Mouse (Mus musculus): ENCODE results near the gene Adgrl1.
"Not testable (repeated sequence)": the region's sequence is repeated elsewhere in the genome, so short reads cannot be mapped to it uniquely, and the experiment has no call there.

The Adgrl1 gene

GRCm38 (mm10) chr8:83955106-83955957 lies 55.4 kb downstream of the Adgrl1 start, which contains the start of the genes Gm10644 and Asf1b:
Gm10644 (minus strand) TSS chr8:83955205.
Asf1b (plus strand) TSS chr8:83955507.
- peak; percentile 100 for DNase-seq

DNA sequence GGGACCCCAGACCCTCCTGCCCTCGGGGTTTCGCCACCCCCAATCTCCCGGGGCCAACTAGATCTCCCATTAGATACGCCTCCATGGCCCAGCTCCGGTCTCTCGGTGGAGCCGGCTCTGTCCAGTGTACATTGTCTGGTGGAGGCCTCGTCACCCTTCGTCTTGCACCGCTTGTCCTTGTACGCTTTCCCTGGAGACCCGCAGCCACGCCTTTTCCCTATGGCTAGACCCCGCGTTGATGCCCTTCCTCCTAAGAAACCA lies 56.0 kb downstream of the Adgrl1 start:
- DNase-seq = no peak

- DNase-seq = peak; percentile 85
Measured at GRCm38 (mm10) chr8:83956789-83957188, 56.9 kb downstream of the Adgrl1 start.

DNA sequence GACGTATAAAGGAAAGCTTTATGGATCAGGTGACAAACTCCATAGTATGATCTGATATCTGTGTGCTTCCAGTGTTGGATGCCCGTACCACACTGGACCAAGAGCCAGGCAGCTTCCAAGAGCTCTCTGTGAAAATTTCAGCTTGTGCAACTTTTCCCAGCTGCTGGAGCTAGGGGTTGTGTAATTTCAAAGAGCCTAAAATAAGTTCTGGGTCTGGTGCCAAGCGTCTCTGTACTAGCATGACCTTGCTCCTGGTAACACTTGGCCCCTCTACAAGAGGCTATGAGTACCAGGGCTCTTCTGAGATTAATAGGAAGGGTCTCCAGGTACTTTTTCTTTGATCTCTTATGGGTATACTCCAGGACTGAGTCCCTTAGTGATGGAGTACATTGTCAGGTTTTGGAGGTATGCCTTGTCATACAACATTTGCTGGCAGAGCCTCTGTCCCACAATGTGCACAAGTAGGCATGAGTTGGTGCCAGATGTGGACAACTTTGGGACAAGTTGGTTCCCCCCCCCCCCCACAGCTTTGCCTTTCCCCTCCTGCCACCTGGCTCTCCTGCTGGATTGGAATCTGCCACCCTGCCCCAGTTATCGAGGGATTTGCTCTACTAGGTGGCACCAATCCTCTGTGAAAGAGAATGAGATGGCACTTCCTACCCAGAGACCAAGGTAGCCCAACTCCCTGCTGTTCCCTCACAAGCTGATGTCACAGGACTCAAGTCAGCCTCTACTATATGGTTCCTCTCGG lies 64.3 kb downstream of the Adgrl1 start:
- DNase-seq = peak; percentile 97

- DNase-seq = peak; percentile 91
Measured at GRCm38 (mm10) chr8:83967701-83968100, 67.8 kb downstream of the Adgrl1 start.

- DNase-seq = no peak
Measured at GRCm38 (mm10) chr8:83971121-83971520, 71.2 kb downstream of the Adgrl1 start.

DNA sequence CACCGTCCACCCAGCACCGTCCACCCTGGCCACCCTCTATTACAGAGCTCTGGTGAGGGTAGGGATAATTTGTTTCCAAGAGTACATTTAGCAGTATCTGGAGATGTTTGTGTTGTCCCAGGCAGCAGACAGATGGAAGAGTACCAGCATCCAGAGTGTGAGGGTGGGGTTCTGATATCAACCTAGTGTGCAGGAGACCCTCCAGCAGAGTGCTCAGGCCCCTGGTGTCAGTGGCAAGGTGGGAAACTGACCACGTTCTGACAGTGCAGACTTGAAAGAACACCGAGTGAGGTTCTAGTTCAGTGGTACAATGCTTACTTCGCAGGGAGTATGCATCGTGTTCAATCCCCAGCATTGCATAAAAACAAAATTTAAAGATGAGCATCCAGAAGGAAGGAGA lies 71.8 kb downstream of the Adgrl1 start:
- DNase-seq = peak; percentile 90

DNA sequence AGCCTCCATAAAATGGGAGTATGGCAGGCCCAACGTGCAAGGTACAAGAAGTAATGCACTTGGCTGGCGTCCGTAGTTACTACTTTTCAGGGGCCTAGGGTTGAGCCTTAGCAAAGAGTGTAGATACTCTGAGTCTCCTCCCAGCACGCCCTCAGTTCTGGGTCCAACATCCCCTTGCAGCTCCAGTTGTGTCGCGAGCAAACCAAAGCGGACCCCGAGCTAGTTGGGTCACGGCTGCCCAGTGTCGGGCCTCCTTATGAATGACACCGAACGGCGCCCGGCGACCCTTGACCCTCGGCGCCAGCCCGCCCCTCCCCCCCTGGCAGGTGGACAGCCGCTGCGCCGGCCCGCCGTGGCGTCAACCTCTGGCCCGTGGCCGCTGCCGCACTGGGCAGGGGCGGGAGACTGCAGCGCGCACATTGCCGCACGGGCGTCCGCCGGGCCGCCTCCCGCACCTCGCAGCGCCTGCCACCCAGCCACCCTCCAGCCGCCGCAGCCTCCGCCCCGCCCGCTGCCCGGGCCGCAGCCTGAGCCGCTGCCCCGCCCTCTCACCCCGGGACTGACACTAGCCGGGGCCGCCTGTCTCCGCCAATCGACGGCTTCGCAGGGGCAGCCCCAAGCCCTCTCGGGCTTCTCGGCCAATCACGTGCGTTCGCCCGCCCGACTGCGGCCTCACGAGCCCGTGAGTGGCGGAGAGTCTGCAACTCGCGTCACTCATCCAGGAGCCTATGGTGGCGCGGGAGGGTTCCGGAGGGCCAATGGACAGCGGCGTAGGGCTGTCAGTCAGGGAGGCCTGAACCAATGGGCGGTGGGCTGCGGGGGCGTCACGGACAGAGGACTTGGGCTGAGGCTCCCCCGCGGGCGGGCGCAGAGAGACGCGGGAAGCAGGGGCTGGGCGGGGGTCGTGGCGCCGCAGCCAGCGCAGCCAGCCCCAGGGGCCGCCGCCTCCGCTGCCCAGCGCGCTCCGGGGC lies 72.5 kb downstream of the Adgrl1 start, which contains the start of gene Prkaca:
Gene Prkaca (plus strand): TSS at position 844 of the 971 bp plus-strand sequence.
- DNase-seq = peak; percentile 100

DNA sequence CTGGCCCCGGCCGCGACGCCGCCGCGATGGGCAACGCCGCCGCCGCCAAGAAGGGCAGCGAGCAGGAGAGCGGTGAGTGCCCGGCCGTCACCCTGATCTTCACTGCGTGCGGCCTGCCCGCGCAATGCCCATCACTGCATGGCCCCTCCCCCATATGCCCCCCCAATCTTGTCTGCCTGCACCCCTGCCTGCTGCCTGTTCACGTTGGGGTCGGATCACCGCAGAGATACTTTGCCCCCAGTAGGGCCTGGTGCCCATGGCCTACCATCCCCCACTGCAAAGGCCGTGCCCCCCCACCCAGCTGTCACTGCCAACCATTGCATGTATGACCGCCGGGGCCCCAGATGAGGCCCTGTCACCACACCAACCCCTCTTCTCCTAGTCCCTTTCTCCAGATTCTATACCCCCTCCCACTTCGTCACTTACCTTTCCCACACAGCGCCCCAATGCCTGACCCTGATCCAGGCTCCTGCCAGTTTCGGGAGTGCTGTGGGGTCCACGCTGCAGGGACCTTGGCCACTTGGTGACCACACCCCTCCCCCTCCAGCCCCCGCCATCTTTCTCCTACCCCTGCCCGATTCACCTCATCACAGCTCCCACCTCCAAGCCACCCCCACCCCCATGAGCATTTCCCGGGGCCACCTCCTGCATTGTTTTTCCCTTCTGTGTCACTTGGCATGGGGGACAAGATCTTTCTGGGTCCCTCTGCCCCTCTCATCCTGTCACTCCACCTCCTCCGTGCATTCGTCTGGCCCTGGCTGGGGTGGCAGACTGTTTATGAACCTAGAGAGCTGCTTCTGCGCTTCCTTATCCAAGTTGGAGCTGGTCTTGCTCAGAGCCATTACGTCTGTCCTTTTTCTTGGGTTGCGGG lies 73.5 kb downstream of the Adgrl1 start:
- peak; percentile 96 for DNase-seq

DNA sequence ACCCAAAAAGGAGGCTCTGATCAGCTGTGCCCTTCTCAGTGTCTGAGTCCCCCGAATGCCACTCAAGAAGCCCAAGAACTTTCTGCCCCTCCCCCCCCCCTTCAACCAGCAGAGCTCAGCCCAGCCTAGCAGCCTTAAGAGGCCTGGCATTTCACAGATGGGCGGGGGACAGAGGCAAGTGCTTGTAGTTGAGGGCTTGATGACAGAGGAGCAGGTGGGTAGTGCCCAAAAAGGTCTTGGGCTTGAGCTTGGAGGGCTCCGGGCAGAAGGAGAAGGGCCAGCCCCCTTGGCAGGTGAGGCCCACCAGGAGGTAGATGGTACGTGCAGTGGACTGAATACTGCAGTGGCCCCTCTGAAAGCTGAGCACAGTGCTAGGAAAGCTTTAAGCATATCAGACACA lies 74.6 kb downstream of the Adgrl1 start:
- peak; percentile 93 for DNase-seq

GRCm38 (mm10) chr8:83976101-83976630 lies 76.3 kb downstream of the Adgrl1 start:
- peak; percentile 92 for DNase-seq

GRCm38 (mm10) chr8:83976779-83977350 lies 77.0 kb downstream of the Adgrl1 start:
- peak; percentile 91 for DNase-seq

DNA sequence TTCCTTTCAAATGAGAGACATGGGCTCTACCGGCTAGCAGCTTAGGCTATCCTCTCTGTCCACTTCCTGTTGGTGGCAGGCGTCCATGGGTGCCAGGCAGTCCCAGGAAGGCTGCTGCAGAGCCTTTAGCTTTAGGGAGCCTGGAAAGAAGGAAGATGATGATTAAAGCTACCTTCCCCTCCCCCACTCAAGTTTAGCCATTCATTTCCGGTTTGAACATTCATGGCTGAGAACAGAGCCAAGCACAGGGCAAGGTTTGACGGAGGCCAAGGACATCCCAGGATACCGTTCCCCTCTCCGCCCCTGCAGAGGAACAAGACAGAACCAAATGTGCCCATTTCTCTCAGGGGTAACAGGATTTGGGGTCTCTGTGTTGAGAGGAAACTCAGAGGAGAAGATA lies 77.7 kb downstream of the Adgrl1 start:
- DNase-seq = peak; percentile 95

GRCm38 (mm10) chr8:83978200-83978599 lies 78.3 kb downstream of the Adgrl1 start:
- DNase-seq = peak; percentile 89

DNA sequence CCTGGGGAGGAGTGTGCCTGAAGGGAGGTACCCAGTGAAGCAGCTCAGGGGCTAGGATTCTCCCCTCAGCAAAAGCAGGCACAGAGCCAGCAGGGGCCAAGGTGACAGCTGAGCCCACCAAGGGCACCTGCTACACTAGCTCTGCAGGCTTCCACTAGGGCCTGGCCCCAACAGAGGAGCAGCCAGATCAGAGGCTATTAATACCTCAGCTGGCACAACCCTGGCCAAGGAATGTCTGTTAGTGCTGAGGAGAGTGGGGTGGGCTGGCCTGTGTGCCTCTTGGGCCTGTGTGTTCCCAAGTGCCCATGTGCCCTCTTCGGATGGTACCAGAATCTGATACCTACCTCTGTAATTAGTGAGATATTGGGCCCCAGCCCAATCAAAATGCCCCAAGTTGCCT lies 80.3 kb downstream of the Adgrl1 start:
- DNase-seq = peak; percentile 98

DNA sequence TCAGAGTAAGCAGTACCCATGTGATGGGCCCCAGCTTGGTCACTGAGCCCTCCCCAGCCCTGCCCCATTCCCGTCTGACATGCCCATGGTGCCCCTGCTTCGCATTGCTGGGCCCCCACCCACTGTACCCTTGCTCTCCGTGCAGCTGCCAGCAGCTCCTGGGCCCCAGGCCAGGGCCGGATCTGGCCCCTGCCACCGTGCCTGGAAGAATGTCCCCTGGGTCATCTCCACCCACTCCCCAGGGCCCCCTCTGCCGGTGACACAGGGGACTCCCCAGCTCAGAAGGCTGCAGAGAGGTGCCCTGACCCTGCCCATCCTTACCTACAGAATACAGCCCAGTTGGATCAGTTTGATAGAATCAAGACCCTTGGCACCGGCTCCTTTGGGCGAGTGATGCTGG lies 80.9 kb downstream of the Adgrl1 start:
- peak; percentile 98 for DNase-seq

DNA sequence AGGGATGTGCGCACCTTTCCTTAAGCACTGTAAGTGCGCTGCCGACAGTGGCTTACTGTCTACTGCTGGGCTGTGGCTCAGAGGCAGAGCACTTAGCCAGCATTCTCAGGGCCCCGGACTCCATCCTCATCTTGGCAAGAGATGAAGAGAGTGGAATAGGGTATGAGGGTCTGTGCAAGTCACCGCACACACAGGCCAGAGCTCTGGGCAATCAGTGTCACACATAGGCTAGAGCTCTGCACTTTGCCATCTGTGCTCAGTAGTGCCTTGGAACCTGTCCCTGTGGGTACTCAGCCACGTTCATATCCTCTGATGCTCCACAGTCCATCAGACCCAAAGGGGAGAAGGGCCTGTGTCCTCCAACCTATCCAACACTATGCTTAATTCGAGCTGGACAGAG lies 81.6 kb downstream of the Adgrl1 start:
- peak; percentile 86 for DNase-seq

- DNase-seq = peak; percentile 91
Measured at GRCm38 (mm10) chr8:83982449-83982848, 82.5 kb downstream of the Adgrl1 start.

- not testable (repeated sequence) for DNase-seq
Measured at GRCm38 (mm10) chr8:83983222-83983621, 83.3 kb downstream of the Adgrl1 start.

DNA sequence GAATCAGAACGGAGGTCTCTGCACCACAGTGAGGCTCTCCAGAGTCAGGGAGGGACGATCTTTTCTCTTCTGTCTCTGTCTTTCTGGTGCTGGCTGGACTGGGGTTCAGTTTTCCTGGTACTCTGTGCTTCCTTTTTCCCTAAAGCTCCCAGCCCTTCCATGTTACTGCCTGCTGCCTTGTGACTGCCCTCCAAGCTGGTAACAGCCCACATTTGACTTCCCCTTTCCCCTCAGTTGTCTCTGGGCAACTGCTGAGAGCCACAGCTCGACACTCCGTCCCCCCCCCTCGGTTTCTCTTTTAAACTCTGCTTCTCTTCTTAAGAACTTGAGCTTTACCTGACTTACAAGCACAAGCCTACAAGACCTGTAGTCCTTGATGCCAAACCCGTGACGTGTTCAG lies 89.3 kb downstream of the Adgrl1 start:
- peak; percentile 92 for DNase-seq

- peak; percentile 91 for DNase-seq
Measured at GRCm38 (mm10) chr8:83990170-83990569, 90.3 kb downstream of the Adgrl1 start.
